Mouse (Mus musculus) frontal cortex, adult 2 months (tissue): ENCODE data around the gene Myl3. TPM values are rescaled to one million over a fixed set of nuclear protein-coding genes. Genes with fewer than 3 reads are reported as not detected.

Experiments used
- DNase-seq, 2 experiments: peaks; one replicate each; pipeline ENCODE4 v3.0.0; 2022; ENCODE audit warnings: low spot score in 1 of 2; ENCODE audit errors: extremely low spot score in 1 of 2
- polyA plus RNA-seq: library from polyadenylated mRNA; depleted of rRNA; stranded (reverse); fragments of >200 nt; gene quantifications from 2 replicates; pipeline ENCODE4 v1.2.3, GENCODE M21; 2012

Myl3 gene
- polyA plus RNA-seq, 1 experiment, result 0.32 TPM

GRCm38 (mm10) chr9:110726867-110727266 lies 14.8 kb upstream of the Myl3 start:
- DNase-seq, result peak in 1 of 2 experiments; percentile 37

- peak in 1 of 2 experiments; percentile 61 for DNase-seq
Measured at GRCm38 (mm10) chr9:110729841-110730240, 11.8 kb upstream of the Myl3 start.

GRCm38 (mm10) chr9:110731859-110732258 lies 9.8 kb upstream of the Myl3 start:
- no peak for DNase-seq

- peak in 1 of 2 experiments; percentile 41 for DNase-seq
Measured at GRCm38 (mm10) chr9:110732623-110733022, 9.0 kb upstream of the Myl3 start.

- no peak for DNase-seq
Measured at GRCm38 (mm10) chr9:110733102-110733501, 8.6 kb upstream of the Myl3 start.

- no peak for DNase-seq
Measured at GRCm38 (mm10) chr9:110734154-110734553, 7.5 kb upstream of the Myl3 start.

- DNase-seq, result no peak
Measured at GRCm38 (mm10) chr9:110736362-110736761, 5.3 kb upstream of the Myl3 start.

- no peak for DNase-seq
Measured at GRCm38 (mm10) chr9:110738054-110738453, 3.6 kb upstream of the Myl3 start.

- DNase-seq, result no peak
Measured at GRCm38 (mm10) chr9:110739961-110740360, 1.7 kb upstream of the Myl3 start.

- DNase-seq, result no peak
Measured at GRCm38 (mm10) chr9:110742295-110742950, 762 bp downstream of the Myl3 start.

- DNase-seq, result no peak
Measured at GRCm38 (mm10) chr9:110742951-110743455, 1.3 kb downstream of the Myl3 start.

- DNase-seq, result no peak
Measured at GRCm38 (mm10) chr9:110743456-110744323, 2.0 kb downstream of the Myl3 start.

GRCm38 (mm10) chr9:110745752-110746151 lies 4.1 kb downstream of the Myl3 start:
- DNase-seq, result no peak

- DNase-seq, result no peak
Measured at GRCm38 (mm10) chr9:110746238-110746637, 4.6 kb downstream of the Myl3 start.

- DNase-seq, result no peak
Measured at GRCm38 (mm10) chr9:110746961-110747360, 5.3 kb downstream of the Myl3 start, which contains the start of gene Pth1r. TSS of gene Pth1r (minus strand) at chr9:110747145.

GRCm38 (mm10) chr9:110748451-110748850 lies 6.8 kb downstream of the Myl3 start:
- DNase-seq, result no peak

GRCm38 (mm10) chr9:110750404-110751187 lies 8.9 kb downstream of the Myl3 start:
- no peak for DNase-seq

GRCm38 (mm10) chr9:110751412-110751811 lies 9.8 kb downstream of the Myl3 start:
- DNase-seq, result no peak

GRCm38 (mm10) chr9:110752917-110753435 lies 11.3 kb downstream of the Myl3 start:
- DNase-seq, result no peak

- DNase-seq, result no peak
Measured at GRCm38 (mm10) chr9:110753773-110754172, 12.1 kb downstream of the Myl3 start.
